ENCODE assay signal across 8 mouse cellular contexts in the genomic region with DNA sequence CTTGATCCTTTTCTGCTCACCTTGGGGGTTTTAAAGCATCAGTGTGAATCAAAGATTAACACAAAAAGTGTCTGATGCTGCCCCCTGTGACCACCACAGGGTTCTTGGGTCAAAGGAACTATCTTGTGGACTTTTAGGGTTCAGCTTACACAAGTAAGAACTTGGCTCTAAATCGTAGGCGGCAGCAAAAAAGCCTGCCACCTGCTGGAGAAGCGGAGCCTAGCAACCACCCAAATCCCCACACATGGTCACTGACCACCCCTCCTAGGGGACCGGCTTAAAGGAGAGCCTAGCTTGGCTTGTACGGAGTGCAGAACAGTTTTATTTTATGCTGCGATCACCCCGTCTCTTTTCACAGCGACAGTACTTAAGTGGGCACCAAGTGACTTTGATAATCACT. TPM values are rescaled to one million over a fixed set of nuclear protein-coding genes. Genes with fewer than 3 reads are reported as not detected.
DNase-seq lines count a peak whose midpoint lies in the region; ATAC-seq and TF ChIP-seq lines count a peak whose summit lies in the region.
"Had no signal": no experiment of that assay in that cellular context is flagged by ENCODE, and none has a peak within 500 bp of the region (broad histone marks: within the 10 kb centered on the region; RNA-seq: fewer than 3 reads in every experiment).

No protein-coding gene starts in this region.

- H3K4me2 ChIP-seq in hindbrain, postnatal 0 days (ENCODE audit: low read depth, low read length), result no peak overlapping the region
- H3K4me2 ChIP-seq in hindbrain, embryonic 12.5 days (replicated peaks), result no peak overlapping the region
- no peak overlapping the region for H3K4me2 ChIP-seq in CH12.LX (ENCODE audit: insufficient read depth, low read depth, poor library complexity, severe bottlenecking)

- no peak for ATAC-seq in hindbrain, postnatal 0 days
- no peak for ATAC-seq in hindbrain, embryonic 12.5 days (ENCODE audit: low FRiP score)
- ATAC-seq in activated CD4-positive, CD25-positive, alpha-beta regulatory T cell, adult 4 months, result peak; percentile 40

- no peak overlapping the region for H3K27ac ChIP-seq in hindbrain, postnatal 0 days
- H3K27ac ChIP-seq in hindbrain, embryonic 12.5 days, result no peak overlapping the region
- no peak overlapping the region for H3K27ac ChIP-seq in CH12.LX (ENCODE audit: insufficient read depth, low read depth)
- H3K27ac ChIP-seq in olfactory bulb, adult 2 months (ENCODE audit: insufficient read depth, low read depth, low read length), result no peak overlapping the region

- no peak overlapping the region for H3K9ac ChIP-seq in hindbrain, postnatal 0 days (replicated peaks; ENCODE audit: low read length)
- H3K9ac ChIP-seq in hindbrain, embryonic 12.5 days, result no peak overlapping the region
- no peak overlapping the region for H3K9ac ChIP-seq in CH12.LX (ENCODE audit: insufficient read depth, low read depth)

- no peaks in the 10 kb centered on the region for H3K36me3 ChIP-seq in hindbrain, postnatal 0 days (ENCODE audit: insufficient read depth, low read length)
- no peaks in the 10 kb centered on the region for H3K36me3 ChIP-seq in hindbrain, embryonic 12.5 days
- no peaks in the 10 kb centered on the region for H3K36me3 ChIP-seq in CH12.LX (replicated peaks in 1 of 2; ENCODE audit: control insufficient read depth in 1 of 2, insufficient read depth in 1 of 2, low read length in 1 of 2)

- DNase-seq in hindbrain, postnatal 0 days (ENCODE audit: low spot score), result peak; percentile 31
- peak; percentile 47 for DNase-seq in CH12.LX (ENCODE audit: extremely low read depth)
- DNase-seq in kidney, postnatal 10 days, result peak; percentile 57
- no peak for DNase-seq in c-Kit-positive CD71-positive TER-119-positive erythroid progenitor cells, embryonic 14.5 days (ENCODE audit: low spot score)

- TF ChIP-seq POLR2A in CH12.LX (IDR thresholded peaks at IDR 0.05; ENCODE audit: low read depth, low read length), result no peak
- TF ChIP-seq POLR2A in olfactory bulb, adult 2 months (IDR thresholded peaks at IDR 0.05; ENCODE audit: insufficient read depth, low read depth, low read length), result no peak

- no peak for TF ChIP-seq EP300 in CH12.LX (IDR thresholded peaks at IDR 0.05; ENCODE audit: low read length)

- dilution Hi-C loops in CH12.LX (cut with MboI; ENCODE audit: extremely low pct_ligation_motif_present, extremely low pct_unique_long_range_greater_than_20kb, low sequenced_read_pairs), result no loop called here

- WGBS in hindbrain, postnatal 0 days, result 56% methylated on average over 8 of the region's 8 CpGs
- WGBS in hindbrain, embryonic 12.5 days, result 55% methylated on average over 8 of the region's 8 CpGs
- 55% methylated on average over 8 of the region's 8 CpGs for WGBS in olfactory bulb, adult 2 months

- no peaks in the 10 kb centered on the region for H3K79me2 ChIP-seq in CH12.LX (replicated peaks; ENCODE audit: control insufficient read depth, extremely low read depth, insufficient read depth, poor library complexity, severe bottlenecking)

- peak; percentile 70 for TF ChIP-seq CTCF in hindbrain, postnatal 0 days (IDR thresholded peaks at IDR 0.05; ENCODE audit: low read depth)
- TF ChIP-seq CTCF in CH12.LX (conservative IDR thresholded peaks at IDR 0.05 in 1 of 2, IDR thresholded peaks at IDR 0.05 in 1 of 2; ENCODE audit: low read depth in 2 of 2, low read length in 2 of 2), result peak; percentile 73 to 76; a peak in 3 of 4 replicates
- peak; percentile 12; the same call in 1 of the 2 replicates for TF ChIP-seq CTCF in olfactory bulb, adult 2 months (IDR thresholded peaks at IDR 0.05; ENCODE audit: insufficient read depth, low read depth, low read length)

- no peaks in the 10 kb centered on the region for H3K9me3 ChIP-seq in hindbrain, postnatal 0 days (ENCODE audit: low read length)
- H3K9me3 ChIP-seq in hindbrain, embryonic 12.5 days (replicated peaks), result no peaks in the 10 kb centered on the region
- H3K9me3 ChIP-seq in CH12.LX (replicated peaks; ENCODE audit: low read length), result no peaks in the 10 kb centered on the region

- in situ Hi-C loops in CH12.LX (cut with MboI; ENCODE audit: low pct_ligation_motif_present, low pct_unique_long_range_greater_than_20kb, low sequenced_read_pairs), result no loop called here

- no peaks in the 10 kb centered on the region for H3K4me1 ChIP-seq in hindbrain, postnatal 0 days (ENCODE audit: insufficient read depth, low read length)
- H3K4me1 ChIP-seq in hindbrain, embryonic 12.5 days, result no peaks in the 10 kb centered on the region
- H3K4me1 ChIP-seq in CH12.LX (ENCODE audit: control insufficient read depth in 1 of 2, insufficient read depth in 2 of 2), result peaks cover 0 to 2% of the 10 kb centered on the region in 2 experiments; a peak in 1 of 4 replicates
- no peaks in the 10 kb centered on the region for H3K4me1 ChIP-seq in olfactory bulb, adult 2 months (ENCODE audit: control insufficient read depth, insufficient read depth, low read length)

- H3K27me3 ChIP-seq in hindbrain, postnatal 0 days (ENCODE audit: insufficient read depth, low read length), result no peaks in the 10 kb centered on the region
- H3K27me3 ChIP-seq in hindbrain, embryonic 12.5 days, result no peaks in the 10 kb centered on the region
- H3K27me3 ChIP-seq in CH12.LX (replicated peaks), result no peaks in the 10 kb centered on the region

- peak; percentile 35 for TF ChIP-seq RAD21 in CH12.LX (IDR thresholded peaks at IDR 0.05; ENCODE audit: low read depth, low read length)

- H3K4me3 ChIP-seq in hindbrain, postnatal 0 days (ENCODE audit: low read length), result no peak overlapping the region
- H3K4me3 ChIP-seq in hindbrain, embryonic 12.5 days, result no peak overlapping the region
- H3K4me3 ChIP-seq in CH12.LX (replicated peaks in 1 of 3; ENCODE audit: low read depth in 2 of 3, low read length in 2 of 3, poor library complexity in 1 of 3), result no peak overlapping the region
- no peak overlapping the region for H3K4me3 ChIP-seq in olfactory bulb, adult 2 months (ENCODE audit: insufficient read depth, low read depth, low read length)

TF ChIP-seq in CH12.LX, 34 proteins besides CTCF, POLR2A, EP300 and RAD21:
- TF ChIP-seq MXI1 (IDR thresholded peaks at IDR 0.05; ENCODE audit: low read depth, low read length) (no peak), SMC3 (IDR thresholded peaks at IDR 0.05; ENCODE audit: low read depth, low read length) (peak; percentile 46), CHD2 (IDR thresholded peaks at IDR 0.05; ENCODE audit: low read length) (no peak), E2F4 (IDR thresholded peaks at IDR 0.05; ENCODE audit: insufficient replicate concordance, low read depth, low read length) (no peak), ZNF384 (IDR thresholded peaks at IDR 0.05; ENCODE audit: low read depth, low read length) (no peak)
TF ChIP-seq in CH12.LX: peak in this region for 1.

RNA-seq across cellular contexts. Expression of gene Egf, which starts 10.3 kb away (rescaled TPM):
- 1.2 and 1.3 TPM in 2 replicates for total RNA-seq in hindbrain, postnatal 0 days (2014; rRNA removed)
- 1.2 and 1.9 TPM in 2 replicates for polyA plus RNA-seq in hindbrain, postnatal 0 days (2015; fragmentation: Nextera tagmentation; extraction: Ambion mirVana)
- 2.2 and 2.9 TPM in 2 replicates for polyA plus RNA-seq in hindbrain, embryonic 12.5 days (2016; fragmentation: Nextera tagmentation; extraction: Ambion mirVana)
- total RNA-seq in CH12.LX (2012; rRNA removed), result 2.6 and 3.9 TPM in 2 replicates
- 2.3 and 2.7 TPM in 2 replicates for total RNA-seq in CH12.LX (2014; rRNA removed)
- polyA plus RNA-seq in CH12.LX (2012; ENCODE audit: insufficient read length, low read depth), result 3.4 and 4.1 TPM in 2 replicates
- polyA plus RNA-seq in activated CD4-positive, CD25-positive, alpha-beta regulatory T cell, adult 4 months (2017; shearing (Covaris generic)), result 1 to 10 TPM in 1 of 2 experiments, under 1 TPM in 1; 0.84 to 1.8 TPM
- polyA plus RNA-seq in olfactory bulb, adult 2 months (2012; ENCODE audit: insufficient read depth, insufficient read length, low replicate concordance, missing spikeins), result not detected in 2 replicates

RNA-seq across cellular contexts. Expression of gene Lrit3, which starts 59.0 kb away (rescaled TPM):
- not detected in 2 replicates for total RNA-seq in hindbrain, postnatal 0 days (2014; rRNA removed)
- polyA plus RNA-seq in hindbrain, postnatal 0 days (2015; fragmentation: Nextera tagmentation; extraction: Ambion mirVana), result 0.06 TPM in 1 of 2 replicates, not detected in the other
- polyA plus RNA-seq in hindbrain, embryonic 12.5 days (2016; fragmentation: Nextera tagmentation; extraction: Ambion mirVana), result not detected in 2 replicates
- not detected in 2 replicates for total RNA-seq in CH12.LX (2012; rRNA removed)
- total RNA-seq in CH12.LX (2014; rRNA removed), result not detected in 2 replicates
- not detected in 2 replicates for polyA plus RNA-seq in CH12.LX (2012; ENCODE audit: insufficient read length, low read depth)
- polyA plus RNA-seq in activated CD4-positive, CD25-positive, alpha-beta regulatory T cell, adult 4 months (2017; shearing (Covaris generic)), result not detected
- polyA plus RNA-seq in olfactory bulb, adult 2 months (2012; ENCODE audit: insufficient read depth, insufficient read length, low replicate concordance, missing spikeins), result not detected in 2 replicates
- polyA plus RNA-seq: lung, embryonic 16.5 days had no signal

Comparison
In these comparisons a context has a peak if more than half of its experiments do, and no peak if none do; other contexts are left out.
1. CTCF ChIP-seq: peak in every context shown above with its lines; median percentile 74 in CH12.LX; 70 in hindbrain, postnatal 0 days; 12 in olfactory bulb, adult 2 months.